Mouse (Mus musculus) frontal cortex, adult 2 months (tissue): ENCODE measurements around the gene Stmnd1. TPM values are rescaled to one million over a fixed set of nuclear protein-coding genes. Genes with fewer than 3 reads are reported as not detected.

ENCODE experiments used
- polyA plus RNA-seq: library from polyadenylated mRNA; depleted of rRNA; stranded (reverse); fragments of >200 nt; gene quantifications from 2 replicates; pipeline ENCODE4 v1.2.3, GENCODE M21; 2012; rRNA removed

The Stmnd1 gene
- polyA plus RNA-seq, 1 experiment = not detected

Other genes starting within 250 kb of the Stmnd1 start
- gene Rbm24, start 144.7 kb downstream of the Stmnd1 start, polyA plus RNA-seq = 12.4 and 13.4 TPM in 2 replicates
- gene Cap2, start 228.1 kb downstream of the Stmnd1 start, polyA plus RNA-seq = 149 and 159 TPM in 2 replicates